Mouse (Mus musculus) G1E (cell line): Measurements from ENCODE around the gene Znrf1.

Source experiments
- CTCF ChIP-seq: IDR thresholded peaks from 2 replicates; pipeline ENCODE4 v1.5.1; 2012; ENCODE audit warnings: low read depth, low read length, inconsistent platforms, mixed read lengths
- POLR2AphosphoS5 ChIP-seq: IDR thresholded peaks from 2 replicates; pipeline ENCODE4 v1.6.1; 2012; ENCODE audit warnings: low read depth, low read length, inconsistent platforms; ENCODE audit not compliant: insufficient replicate concordance

- TF ChIP-seq CTCF, result no peak
- no peak for TF ChIP-seq POLR2AphosphoS5
Observed at GRCm38 (mm10) chr8:111533503-111533902, 2.4 kb upstream of the Znrf1 start.
